Mouse (Mus musculus): Measurements from ENCODE around the gene Shroom1. TPM values are rescaled to one million over a fixed set of nuclear protein-coding genes. Genes with fewer than 3 reads are reported as not detected.

Shroom1 gene
- polyA plus RNA-seq, 1 experiment from 2014 or later: 3.5 TPM

DNA sequence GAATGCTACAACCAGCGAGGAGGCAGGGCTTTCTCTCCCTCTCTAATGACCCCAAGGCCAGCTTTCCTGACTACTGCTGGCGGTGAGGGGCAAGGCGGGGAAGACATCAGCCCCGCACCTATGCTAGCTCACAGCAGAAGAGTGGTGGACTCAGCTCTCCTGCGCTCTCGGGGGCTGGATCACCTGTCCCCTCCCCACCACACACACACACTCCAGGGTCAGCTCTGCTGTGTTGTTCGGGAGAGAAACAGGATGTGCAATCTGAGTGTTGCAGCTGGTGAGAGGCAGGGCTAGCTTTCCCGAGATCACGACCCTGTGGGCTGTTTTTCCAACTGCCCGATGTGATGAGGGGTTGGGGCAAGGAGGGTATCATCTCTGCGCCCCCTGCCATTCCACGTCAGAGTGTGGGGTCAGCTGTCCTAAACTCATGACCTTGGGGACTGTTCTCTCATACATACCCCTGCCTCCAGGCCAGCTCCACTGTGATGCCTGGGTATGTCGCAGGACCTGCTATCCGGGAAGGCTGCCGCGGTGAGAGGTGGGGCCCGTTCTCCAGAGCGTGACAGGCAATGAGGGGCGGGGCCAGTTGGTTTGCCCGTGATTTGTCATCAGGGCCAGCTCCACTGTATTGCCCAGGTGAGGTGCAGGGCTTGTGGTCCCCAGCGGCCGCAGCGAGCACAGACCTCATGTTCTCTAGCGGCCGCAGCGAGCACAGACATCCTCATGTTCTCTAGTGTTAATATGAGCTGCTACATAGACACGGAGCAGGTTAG lies 30.0 kb downstream of the Shroom1 start:
- no peak overlapping the region for H3K27ac ChIP-seq (replicated peaks)
- peak overlapping the region; percentile 26 for H3K4me3 ChIP-seq
- H3K4me1 ChIP-seq (replicated peaks): peaks cover 11% of the 10 kb centered on the region
- peaks cover 39% of the 10 kb centered on the region for H3K27me3 ChIP-seq
- H3K9me3 ChIP-seq: no peaks in the 10 kb centered on the region
- peak; percentile 59 for ATAC-seq (ENCODE audit: low FRiP score, low read depth)
- no peaks in the 10 kb centered on the region for H3K36me3 ChIP-seq
- H3K4me2 ChIP-seq: peak overlapping the region; percentile 53
- 0 out of 2 replicates have a peak overlapping the region, but pooled peaks have one; percentile 12 for H3K9ac ChIP-seq
- 17% methylated on average over 27 of the region's 27 CpGs for WGBS

- Histone ChIP-seq H3K27me3 (peaks cover 31% of the 10 kb centered on the region), H3K4me3 (no peak overlapping the region), H3K9ac (no peak overlapping the region), H3K4me1 (replicated peaks) (peaks cover 14% of the 10 kb centered on the region), H3K36me3 (no peaks in the 10 kb centered on the region), H3K9me3 (no peaks in the 10 kb centered on the region), H3K27ac (replicated peaks) (no peak overlapping the region), H3K4me2 (no peak overlapping the region)
- 93% methylated on average over 5 of the region's 5 CpGs for WGBS
- no peak for ATAC-seq (ENCODE audit: low FRiP score, low read depth)
Measured at GRCm38 (mm10) chr11:53489007-53489406, 32.0 kb downstream of the Shroom1 start.

GRCm38 (mm10) chr11:53489421-53489820 lies 32.4 kb downstream of the Shroom1 start:
- Histone ChIP-seq H3K27ac (replicated peaks) (no peak overlapping the region), H3K4me2 (no peak overlapping the region), H3K4me3 (no peak overlapping the region), H3K9me3 (no peaks in the 10 kb centered on the region), H3K27me3 (peaks cover 29% of the 10 kb centered on the region), H3K9ac (no peak overlapping the region), H3K36me3 (no peaks in the 10 kb centered on the region), H3K4me1 (replicated peaks) (peaks cover 14% of the 10 kb centered on the region)
- WGBS: 60% methylated on average over 9 of the region's 9 CpGs
- no peak for ATAC-seq (ENCODE audit: low FRiP score, low read depth)

DNA sequence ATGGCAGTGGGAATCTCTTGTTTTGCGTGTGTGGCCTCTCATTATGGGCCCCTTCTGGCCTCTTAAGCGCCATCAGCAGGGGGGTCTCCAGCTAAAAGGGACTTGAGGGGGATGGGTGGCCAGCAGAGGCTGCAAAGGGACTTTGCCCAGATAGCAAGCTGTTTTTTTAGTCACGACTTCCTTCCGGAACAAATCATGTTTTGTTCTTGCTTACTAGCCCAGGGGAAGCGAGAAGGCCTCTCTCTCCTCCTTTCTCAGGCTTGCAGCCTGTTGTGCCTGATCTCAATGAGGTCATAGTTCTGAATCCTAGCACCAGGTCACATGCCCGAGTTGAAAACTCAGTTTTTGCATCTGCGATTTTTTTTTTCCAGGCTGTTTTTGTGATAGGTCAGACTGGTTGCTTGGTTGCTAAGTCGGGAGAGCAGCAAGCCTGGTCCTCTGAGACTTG lies 35.0 kb downstream of the Shroom1 start:
- Histone ChIP-seq H3K9ac (no peak overlapping the region), H3K36me3 (no peaks in the 10 kb centered on the region), H3K27me3 (peaks cover 23% of the 10 kb centered on the region), H3K27ac (replicated peaks) (no peak overlapping the region), H3K4me2 (no peak overlapping the region), H3K9me3 (no peaks in the 10 kb centered on the region), H3K4me1 (replicated peaks) (peaks cover 10% of the 10 kb centered on the region), H3K4me3 (no peak overlapping the region)
- no peak for ATAC-seq (ENCODE audit: low FRiP score, low read depth)
- WGBS: 4% methylated on average over 8 of the region's 8 CpGs

DNA sequence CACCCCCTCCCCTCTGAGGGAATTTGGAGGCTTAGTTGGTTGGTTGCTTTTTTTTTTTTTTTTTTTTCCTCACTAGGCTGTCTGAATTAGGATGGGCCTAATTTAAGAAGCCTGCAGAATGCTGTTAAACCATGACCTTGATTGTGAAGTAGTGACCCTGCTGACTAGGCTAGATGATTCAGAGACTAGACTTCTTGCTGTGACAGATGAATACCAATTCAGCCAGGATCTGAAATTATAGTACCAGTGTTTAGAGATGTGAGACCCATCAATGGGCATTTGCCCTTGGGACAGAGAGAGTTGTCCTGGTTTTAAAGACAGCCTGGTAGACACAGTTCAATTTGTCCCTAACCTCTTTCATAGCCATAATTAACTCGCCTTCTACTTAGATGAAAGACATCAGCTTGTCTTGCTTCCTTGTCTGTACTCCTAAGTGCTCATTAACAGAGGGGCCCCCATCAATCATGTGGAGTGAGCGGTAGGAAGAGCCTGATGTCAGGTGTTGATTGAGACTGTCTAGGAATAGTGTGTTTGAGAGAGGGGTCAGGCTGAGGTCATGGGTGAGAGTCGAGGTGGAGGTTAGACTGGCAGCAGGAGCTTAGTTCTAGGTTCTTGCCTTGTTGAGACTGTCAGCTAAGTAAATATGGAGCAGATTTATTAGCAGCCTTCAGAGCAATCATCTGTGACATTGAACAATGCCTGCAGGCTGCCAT lies 36.4 kb downstream of the Shroom1 start:
- Histone ChIP-seq H3K27ac (replicated peaks) (no peak overlapping the region), H3K9ac (no peak overlapping the region), H3K9me3 (no peaks in the 10 kb centered on the region), H3K4me2 (no peak overlapping the region), H3K27me3 (peaks cover 23% of the 10 kb centered on the region), H3K36me3 (no peaks in the 10 kb centered on the region), H3K4me3 (no peak overlapping the region), H3K4me1 (replicated peaks) (peaks cover 6% of the 10 kb centered on the region)
- no peak for ATAC-seq (ENCODE audit: low FRiP score, low read depth)
- WGBS: 27% methylated on average over 3 of the region's 3 CpGs

DNA sequence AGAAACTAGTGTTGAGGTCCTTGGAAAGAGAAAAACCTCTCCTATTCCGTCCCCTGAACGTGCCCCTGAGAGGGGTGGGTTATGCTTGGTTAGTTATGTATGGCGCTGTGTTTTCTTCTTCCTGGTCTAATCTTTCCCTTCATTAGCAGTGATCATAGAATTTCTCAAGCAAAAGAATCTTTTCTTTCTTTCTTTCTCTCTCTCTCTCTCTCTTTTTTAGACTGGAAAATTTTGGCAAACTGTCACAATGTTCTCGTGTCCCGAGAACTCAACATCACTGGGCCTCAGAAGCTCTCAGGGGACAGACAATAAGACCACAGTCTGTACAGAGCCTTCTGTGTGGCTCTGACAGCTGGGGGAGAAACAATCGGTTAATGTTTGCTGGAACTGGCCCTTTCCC lies 38.4 kb downstream of the Shroom1 start:
- H3K4me2 ChIP-seq: no peak overlapping the region
- peaks cover 27% of the 10 kb centered on the region for H3K27me3 ChIP-seq
- no peak overlapping the region for H3K9ac ChIP-seq
- ATAC-seq (ENCODE audit: low FRiP score, low read depth): no peak
- peaks cover 6% of the 10 kb centered on the region for H3K4me1 ChIP-seq (replicated peaks)
- WGBS: 20% methylated on average over 6 of the region's 6 CpGs
- H3K9me3 ChIP-seq: no peaks in the 10 kb centered on the region
- H3K4me3 ChIP-seq: no peak overlapping the region
- H3K27ac ChIP-seq (replicated peaks): peak overlapping the region; percentile 2; the same call in 1 of the 2 replicates
- no peaks in the 10 kb centered on the region for H3K36me3 ChIP-seq

GRCm38 (mm10) chr11:53496946-53497345 lies 39.9 kb downstream of the Shroom1 start:
- ATAC-seq (ENCODE audit: low FRiP score, low read depth): no peak
- no peak overlapping the region for H3K4me3 ChIP-seq
- peaks cover 37% of the 10 kb centered on the region for H3K27me3 ChIP-seq
- WGBS: 71% methylated on average over 6 of the region's 6 CpGs
- no peaks in the 10 kb centered on the region for H3K36me3 ChIP-seq
- no peak overlapping the region for H3K9ac ChIP-seq
- no peak overlapping the region for H3K4me2 ChIP-seq
- no peaks in the 10 kb centered on the region for H3K9me3 ChIP-seq
- H3K27ac ChIP-seq (replicated peaks): no peak overlapping the region
- H3K4me1 ChIP-seq (replicated peaks): peaks cover 4% of the 10 kb centered on the region

DNA sequence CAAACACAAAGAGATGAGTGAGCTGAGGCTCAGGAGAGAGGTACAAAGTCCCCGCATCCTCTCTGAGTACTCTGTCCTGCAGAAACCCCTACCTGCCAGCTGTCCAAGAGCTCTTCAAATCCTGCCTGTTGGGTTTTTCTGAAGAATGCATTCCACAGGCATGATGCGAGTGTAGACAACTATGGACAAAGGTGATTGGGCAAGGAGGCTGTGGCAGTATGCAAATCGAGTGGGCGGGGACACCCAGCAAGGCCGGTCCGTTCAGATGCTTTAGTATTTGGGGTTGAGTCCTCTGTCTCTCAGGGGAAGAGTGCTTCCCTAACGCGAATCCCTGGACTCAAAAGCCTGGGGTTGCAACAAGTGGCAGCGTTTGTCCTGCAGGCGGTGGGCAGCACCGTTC lies 43.6 kb downstream of the Shroom1 start:
- Histone ChIP-seq H3K4me1 (replicated peaks) (no peaks in the 10 kb centered on the region; the same call in none of the 2 replicates), H3K27ac (replicated peaks) (no peak overlapping the region), H3K4me2 (no peak overlapping the region), H3K27me3 (peaks cover 37% of the 10 kb centered on the region), H3K36me3 (no peaks in the 10 kb centered on the region), H3K9me3 (no peaks in the 10 kb centered on the region), H3K4me3 (no peak overlapping the region), H3K9ac (no peak overlapping the region)
- no peak for ATAC-seq (ENCODE audit: low FRiP score, low read depth)
- WGBS: 11% methylated on average over 11 of the region's 11 CpGs

- no peak overlapping the region for H3K4me3 ChIP-seq
- H3K27me3 ChIP-seq: peaks cover 33% of the 10 kb centered on the region
- no peak for ATAC-seq (ENCODE audit: low FRiP score, low read depth)
- no peak overlapping the region for H3K4me2 ChIP-seq
- H3K9ac ChIP-seq: no peak overlapping the region
- H3K4me1 ChIP-seq (replicated peaks): no peaks in the 10 kb centered on the region; the same call in 1 of the 2 replicates
- WGBS: 84% methylated on average over 8 of the region's 8 CpGs
- no peaks in the 10 kb centered on the region for H3K9me3 ChIP-seq
- H3K27ac ChIP-seq (replicated peaks): no peak overlapping the region
- H3K36me3 ChIP-seq: no peaks in the 10 kb centered on the region
Measured at GRCm38 (mm10) chr11:53502039-53502765, 45.2 kb downstream of the Shroom1 start.

- Histone ChIP-seq H3K27me3 (peaks cover 23% of the 10 kb centered on the region), H3K36me3 (no peaks in the 10 kb centered on the region), H3K4me2 (no peak overlapping the region), H3K9ac (no peak overlapping the region), H3K4me1 (replicated peaks) (peaks cover 2% of the 10 kb centered on the region; the same call in 1 of the 2 replicates), H3K9me3 (no peaks in the 10 kb centered on the region), H3K27ac (replicated peaks) (no peak overlapping the region), H3K4me3 (no peak overlapping the region)
- 89% methylated on average over 5 of the region's 5 CpGs for WGBS
- ATAC-seq (ENCODE audit: low FRiP score, low read depth): no peak
Measured at GRCm38 (mm10) chr11:53503738-53504137, 46.7 kb downstream of the Shroom1 start.

DNA sequence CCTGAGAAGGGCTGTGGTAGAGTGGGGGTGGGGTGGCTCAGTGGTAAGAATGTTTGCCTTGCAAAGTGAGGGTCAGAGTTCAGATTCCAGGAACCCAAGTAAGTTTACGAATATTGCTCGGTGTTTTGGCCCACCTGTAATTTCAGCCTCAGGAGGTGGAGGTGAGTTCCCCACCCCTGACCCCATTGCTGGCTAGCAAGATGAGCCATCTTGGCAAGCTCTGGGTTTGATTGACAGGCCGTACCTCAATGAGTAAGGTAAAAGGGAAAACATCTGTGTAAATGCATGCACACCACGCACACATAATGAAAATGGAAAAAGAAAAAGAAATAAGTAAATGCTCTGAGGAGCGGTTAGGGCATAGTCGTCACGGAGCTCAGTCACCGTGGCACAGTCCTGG lies 47.4 kb downstream of the Shroom1 start:
- no peak overlapping the region for H3K9ac ChIP-seq
- no peak for ATAC-seq (ENCODE audit: low FRiP score, low read depth)
- peaks cover 2% of the 10 kb centered on the region; the same call in 1 of the 2 replicates for H3K4me1 ChIP-seq (replicated peaks)
- WGBS: 95% methylated on average over 8 of the region's 8 CpGs
- H3K9me3 ChIP-seq: no peaks in the 10 kb centered on the region
- H3K27ac ChIP-seq (replicated peaks): no peak overlapping the region
- H3K4me3 ChIP-seq: no peak overlapping the region
- H3K4me2 ChIP-seq: no peak overlapping the region
- H3K36me3 ChIP-seq: no peaks in the 10 kb centered on the region
- H3K27me3 ChIP-seq: peaks cover 22% of the 10 kb centered on the region
